Mouse (Mus musculus): Measurements from ENCODE around the gene Cux1. TPM values are rescaled to one million over a fixed set of nuclear protein-coding genes. Genes with fewer than 3 reads are reported as not detected.
A peak's percentile ranks its signal among the peaks of the same experiment; 100 is the strongest.

The Cux1 gene
- polyA plus RNA-seq, 2 experiments: 39.0 to 64.3 TPM

DNA sequence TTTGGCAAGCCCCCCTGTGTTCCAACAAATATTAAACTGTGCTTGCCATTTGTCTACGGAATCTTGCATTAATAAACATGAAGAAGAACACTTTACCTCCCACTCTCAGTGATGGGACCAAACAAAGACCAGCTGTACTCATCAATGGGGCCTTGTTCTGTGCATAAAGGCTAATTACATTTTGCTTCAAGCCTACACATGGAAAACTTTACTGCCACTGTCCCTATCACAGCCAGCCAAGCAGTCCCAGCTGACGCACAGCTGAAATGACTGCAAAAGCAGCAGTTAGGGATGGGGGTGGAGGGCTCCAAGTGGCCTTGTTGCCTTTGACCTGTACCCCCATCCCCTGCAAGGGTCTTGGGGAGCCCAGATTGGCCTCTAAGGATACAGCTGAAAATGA lies 210.1 kb downstream of the Cux1 start:
- DNase-seq (ENCODE audit: low spot score): no peak
- ATAC-seq (ENCODE audit: low FRiP score, low read depth): no peak
- Histone ChIP-seq H3K9me3 (ENCODE audit: control insufficient read depth, low read length) (no peaks in the 10 kb centered on the region), H3K4me2 (replicated peaks; ENCODE audit: low read depth, low read length, severe bottlenecking) (no peak overlapping the region), H3K4me1 (ENCODE audit: control insufficient read depth, insufficient read depth, low read length) (no peaks in the 10 kb centered on the region), H3K9ac (ENCODE audit: low read depth, low read length, severe bottlenecking) (no peak overlapping the region), H3K27ac (replicated peaks; ENCODE audit: low read depth, low read length) (no peak overlapping the region), H3K27me3 (ENCODE audit: control insufficient read depth, insufficient read depth, low read length) (no peaks in the 10 kb centered on the region), H3K36me3 (ENCODE audit: control insufficient read depth, insufficient read depth, low read length) (peaks cover 36% of the 10 kb centered on the region), H3K4me3 (replicated peaks; ENCODE audit: low read length) (no peak overlapping the region)
- 58% methylated on average over 2 of the region's 2 CpGs for WGBS
- TF ChIP-seq POLR2A (IDR thresholded peaks at IDR 0.05; ENCODE audit: borderline replicate concordance, extremely low read depth, insufficient read depth, insufficient read length): no peak

- Histone ChIP-seq H3K9me3 (ENCODE audit: control insufficient read depth, low read length) (no peaks in the 10 kb centered on the region), H3K27ac (replicated peaks; ENCODE audit: low read depth, low read length) (no peak overlapping the region), H3K9ac (ENCODE audit: low read depth, low read length, severe bottlenecking) (no peak overlapping the region), H3K36me3 (ENCODE audit: control insufficient read depth, insufficient read depth, low read length) (peaks cover 22% of the 10 kb centered on the region), H3K4me2 (replicated peaks; ENCODE audit: low read depth, low read length, severe bottlenecking) (no peak overlapping the region), H3K4me1 (ENCODE audit: control insufficient read depth, insufficient read depth, low read length) (no peaks in the 10 kb centered on the region), H3K27me3 (ENCODE audit: control insufficient read depth, insufficient read depth, low read length) (no peaks in the 10 kb centered on the region), H3K4me3 (replicated peaks; ENCODE audit: low read length) (no peak overlapping the region)
- DNase-seq (ENCODE audit: low spot score) (no peak), ATAC-seq (ENCODE audit: low FRiP score, low read depth) (no peak)
- no peak for TF ChIP-seq POLR2A (IDR thresholded peaks at IDR 0.05; ENCODE audit: borderline replicate concordance, extremely low read depth, insufficient read depth, insufficient read length)
- 86% methylated on average over 3 of the region's 3 CpGs for WGBS
Observed at GRCm38 (mm10) chr5:136355583-136356126, 211.6 kb downstream of the Cux1 start.

GRCm38 (mm10) chr5:136354729-136355128 lies 212.6 kb downstream of the Cux1 start:
- DNase-seq (ENCODE audit: low spot score) (no peak), ATAC-seq (ENCODE audit: low FRiP score, low read depth) (no peak)
- H3K9me3 ChIP-seq (ENCODE audit: control insufficient read depth, low read length): no peaks in the 10 kb centered on the region
- H3K4me1 ChIP-seq (ENCODE audit: control insufficient read depth, insufficient read depth, low read length): no peaks in the 10 kb centered on the region
- H3K36me3 ChIP-seq (ENCODE audit: control insufficient read depth, insufficient read depth, low read length): peaks cover 20% of the 10 kb centered on the region
- 76% methylated on average over 6 of the region's 6 CpGs for WGBS
- no peak overlapping the region for H3K4me3 ChIP-seq (replicated peaks; ENCODE audit: low read length)
- TF ChIP-seq POLR2A (IDR thresholded peaks at IDR 0.05; ENCODE audit: borderline replicate concordance, extremely low read depth, insufficient read depth, insufficient read length): no peak
- no peaks in the 10 kb centered on the region for H3K27me3 ChIP-seq (ENCODE audit: control insufficient read depth, insufficient read depth, low read length)
- no peak overlapping the region for H3K4me2 ChIP-seq (replicated peaks; ENCODE audit: low read depth, low read length, severe bottlenecking)
- no peak overlapping the region for H3K9ac ChIP-seq (ENCODE audit: low read depth, low read length, severe bottlenecking)
- no peak overlapping the region for H3K27ac ChIP-seq (replicated peaks; ENCODE audit: low read depth, low read length)

DNA sequence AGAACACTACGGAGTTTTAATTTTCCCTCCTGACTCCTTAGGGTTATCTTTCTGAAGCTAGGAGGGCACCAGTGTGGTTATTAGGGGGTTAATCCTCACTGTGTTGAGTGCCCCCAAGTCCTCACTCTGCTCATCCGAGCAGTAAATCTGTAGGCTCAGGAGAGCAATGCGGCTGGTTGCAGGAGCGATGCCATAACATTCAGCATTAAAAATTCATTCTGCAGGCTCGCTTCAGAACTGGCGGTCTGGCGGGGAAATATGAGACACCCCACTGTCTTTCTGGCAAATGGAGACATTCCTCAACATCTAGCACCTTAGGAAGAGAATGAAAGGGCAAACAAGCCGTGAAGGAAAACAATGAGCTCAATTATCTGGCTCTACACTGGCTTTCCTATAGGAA lies 214.2 kb downstream of the Cux1 start:
- ATAC-seq (ENCODE audit: low FRiP score, low read depth): no peak
- 31% methylated on average over 8 of the region's 8 CpGs for WGBS

DNA sequence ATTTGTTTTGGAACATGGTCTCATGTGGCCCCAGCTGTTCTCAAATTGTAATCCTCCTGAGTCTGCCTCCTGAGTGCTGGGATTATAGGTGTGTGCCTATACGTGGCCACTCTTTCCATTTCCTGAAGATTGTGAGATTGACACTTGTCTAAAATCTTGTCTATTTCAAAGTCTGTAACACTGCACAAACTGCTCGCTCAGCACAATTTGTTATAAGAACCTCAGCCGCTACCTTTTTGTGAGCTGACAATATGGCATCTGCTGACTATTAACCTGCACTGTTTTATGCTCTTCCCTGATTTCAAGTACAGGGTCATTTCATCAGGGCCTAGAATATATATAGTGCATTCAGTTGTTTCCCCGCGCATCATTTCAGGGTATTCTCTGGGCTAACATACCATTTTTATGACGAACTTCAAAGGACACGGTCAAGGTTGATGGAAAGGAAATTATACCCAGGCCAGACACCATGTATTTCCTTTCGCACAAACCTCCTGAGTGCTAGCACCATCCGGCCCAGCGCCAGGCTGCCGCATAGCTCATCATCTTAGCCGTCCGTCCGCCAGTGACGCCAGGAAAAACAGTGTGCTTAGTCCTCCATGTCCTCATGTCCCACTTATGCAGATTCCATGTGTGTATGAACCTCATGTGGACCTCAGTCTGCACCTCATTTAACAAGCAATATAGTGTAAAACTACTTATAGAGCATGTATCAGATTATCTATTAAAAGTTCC lies 224.0 kb downstream of the Cux1 start:
- no peaks in the 10 kb centered on the region for H3K9me3 ChIP-seq (ENCODE audit: control insufficient read depth, low read length)
- DNase-seq (ENCODE audit: low spot score) (peak; percentile 7), ATAC-seq (ENCODE audit: low FRiP score, low read depth) (no peak)

More for the DNA sequence above, 214.2 kb downstream of the Cux1 start:
- Histone ChIP-seq H3K4me1 (ENCODE audit: control insufficient read depth, insufficient read depth, low read length) (no peaks in the 10 kb centered on the region), H3K9me3 (ENCODE audit: control insufficient read depth, low read length) (no peaks in the 10 kb centered on the region), H3K9ac (ENCODE audit: low read depth, low read length, severe bottlenecking) (no peak overlapping the region), H3K4me3 (replicated peaks; ENCODE audit: low read length) (no peak overlapping the region), H3K36me3 (ENCODE audit: control insufficient read depth, insufficient read depth, low read length) (peaks cover 18% of the 10 kb centered on the region), H3K27me3 (ENCODE audit: control insufficient read depth, insufficient read depth, low read length) (no peaks in the 10 kb centered on the region), H3K4me2 (replicated peaks; ENCODE audit: low read depth, low read length, severe bottlenecking) (no peak overlapping the region), H3K27ac (replicated peaks; ENCODE audit: low read depth, low read length) (no peak overlapping the region)
- peak; percentile 51 for DNase-seq (ENCODE audit: low spot score)
- TF ChIP-seq POLR2A (IDR thresholded peaks at IDR 0.05; ENCODE audit: borderline replicate concordance, extremely low read depth, insufficient read depth, insufficient read length): no peak

More for the DNA sequence above, 224.0 kb downstream of the Cux1 start:
- Histone ChIP-seq H3K4me2 (replicated peaks; ENCODE audit: low read depth, low read length, severe bottlenecking) (no peak overlapping the region), H3K36me3 (ENCODE audit: control insufficient read depth, insufficient read depth, low read length) (peaks cover 36% of the 10 kb centered on the region), H3K4me1 (ENCODE audit: control insufficient read depth, insufficient read depth, low read length) (peaks cover 2% of the 10 kb centered on the region; the same call in 1 of the 2 replicates), H3K9ac (ENCODE audit: low read depth, low read length, severe bottlenecking) (no peak overlapping the region), H3K27me3 (ENCODE audit: control insufficient read depth, insufficient read depth, low read length) (no peaks in the 10 kb centered on the region), H3K4me3 (replicated peaks; ENCODE audit: low read length) (no peak overlapping the region), H3K27ac (replicated peaks; ENCODE audit: low read depth, low read length) (no peak overlapping the region)
- WGBS: 77% methylated on average over 15 of the region's 15 CpGs
- no peak for TF ChIP-seq POLR2A (IDR thresholded peaks at IDR 0.05; ENCODE audit: borderline replicate concordance, extremely low read depth, insufficient read depth, insufficient read length)
